Mouse (Mus musculus): ENCODE measurements at regions not wholly inside any gene's neighbourhood (a gene's known extent, or its start where the extent isn't known, plus 50 kb on each side); places are given as distances from the start of the nearest gene placed in this dataset.

GRCm38 (mm10) chr7:89023230-89024030, 380.6 kb downstream of the Tmem135 start:
- Histone ChIP-seq H3K27ac (no peak overlapping the region), H3K4me3 (no peak overlapping the region)
- no peak for TF ChIP-seq CTCF (conservative IDR thresholded peaks at IDR 0.05)
- DNase-seq (ENCODE audit: low spot score in 2 of 2) = no peak

- Histone ChIP-seq H3K27ac (no peak overlapping the region), H3K4me3 (no peak overlapping the region)
- DNase-seq (ENCODE audit: low spot score in 2 of 2) = no peak
- TF ChIP-seq CTCF (conservative IDR thresholded peaks at IDR 0.05) = no peak
Measured at GRCm38 (mm10) chr7:88998815-88999392, 405.1 kb downstream of the Tmem135 start.

- no peak for DNase-seq (ENCODE audit: low spot score in 2 of 2)
- H3K27ac ChIP-seq = no peak overlapping the region
- TF ChIP-seq CTCF (conservative IDR thresholded peaks at IDR 0.05) = no peak
- H3K4me3 ChIP-seq = no peak overlapping the region
Measured at GRCm38 (mm10) chr7:88997815-88998477, 406.1 kb downstream of the Tmem135 start.

- DNase-seq (ENCODE audit: low spot score in 2 of 2) = no peak
- TF ChIP-seq CTCF (conservative IDR thresholded peaks at IDR 0.05) = no peak
- H3K4me3 ChIP-seq = no peak overlapping the region
- H3K27ac ChIP-seq = no peak overlapping the region
Measured at GRCm38 (mm10) chr7:88974436-88974835, 429.6 kb downstream of the Tmem135 start.

GRCm38 (mm10) chr7:88960841-88961240, 443.2 kb downstream of the Tmem135 start:
- no peak for TF ChIP-seq CTCF (conservative IDR thresholded peaks at IDR 0.05)
- H3K27ac ChIP-seq = no peak overlapping the region
- DNase-seq (ENCODE audit: low spot score in 2 of 2) = no peak
- no peak overlapping the region for H3K4me3 ChIP-seq

- Histone ChIP-seq H3K4me3 (no peak overlapping the region), H3K27ac (no peak overlapping the region)
- no peak for TF ChIP-seq CTCF (conservative IDR thresholded peaks at IDR 0.05)
- DNase-seq (ENCODE audit: low spot score in 2 of 2) = no peak
Measured at GRCm38 (mm10) chr7:88960190-88960589, 443.8 kb downstream of the Tmem135 start.

- no peak overlapping the region for H3K4me3 ChIP-seq
- no peak for TF ChIP-seq CTCF (conservative IDR thresholded peaks at IDR 0.05)
- no peak overlapping the region for H3K27ac ChIP-seq
- no peak for DNase-seq (ENCODE audit: low spot score in 2 of 2)
Measured at GRCm38 (mm10) chr7:88959332-88960124, 444.5 kb downstream of the Tmem135 start.

- Histone ChIP-seq H3K4me3 (no peak overlapping the region), H3K27ac (no peak overlapping the region)
- DNase-seq (ENCODE audit: low spot score in 2 of 2) = peak in 1 of 2 experiments; percentile 2
- no peak for TF ChIP-seq CTCF (conservative IDR thresholded peaks at IDR 0.05)
Measured at GRCm38 (mm10) chr7:88954978-88955377, 449.0 kb downstream of the Tmem135 start.

- Histone ChIP-seq H3K27ac (no peak overlapping the region), H3K4me3 (no peak overlapping the region)
- no peak for TF ChIP-seq CTCF (conservative IDR thresholded peaks at IDR 0.05)
- no peak for DNase-seq (ENCODE audit: low spot score in 2 of 2)
Measured at GRCm38 (mm10) chr7:88945338-88945737, 458.7 kb downstream of the Tmem135 start.

- Histone ChIP-seq H3K4me3 (no peak overlapping the region), H3K27ac (no peak overlapping the region)
- no peak for DNase-seq (ENCODE audit: low spot score in 2 of 2)
- no peak for TF ChIP-seq CTCF (conservative IDR thresholded peaks at IDR 0.05)
Measured at GRCm38 (mm10) chr7:88944936-88945335, 459.1 kb downstream of the Tmem135 start.

- H3K27ac ChIP-seq = no peak overlapping the region
- no peak for TF ChIP-seq CTCF (conservative IDR thresholded peaks at IDR 0.05)
- H3K4me3 ChIP-seq = no peak overlapping the region
- no peak for DNase-seq (ENCODE audit: low spot score in 2 of 2)
Measured at GRCm38 (mm10) chr7:88941246-88941910, 462.6 kb downstream of the Tmem135 start.

- Histone ChIP-seq H3K27ac (no peak overlapping the region), H3K4me3 (no peak overlapping the region)
- DNase-seq (ENCODE audit: low spot score in 2 of 2) = no peak
- no peak for TF ChIP-seq CTCF (conservative IDR thresholded peaks at IDR 0.05)
Measured at GRCm38 (mm10) chr7:88940196-88940595, 463.8 kb downstream of the Tmem135 start.
